Mouse (Mus musculus) heart, postnatal 0 days (tissue): ENCODE data around the gene Cep72. TPM values are rescaled to one million over a fixed set of nuclear protein-coding genes. Genes with fewer than 3 reads are reported as not detected.
"Not testable (repeated sequence)": the region's sequence is repeated elsewhere in the genome, so short reads cannot be mapped to it uniquely, and the experiment has no call there.

ENCODE experiments used
- ATAC-seq: fragments of 200-750 bp; cut with Nextera tagmentation; 2 replicates; pipeline ENCODE4 v1.8.0; 2017; ENCODE audit warnings: low read depth, moderate number of reproducible peaks, moderate library complexity; ENCODE audit not compliant: insufficient read depth
- DNase-seq: peaks from one replicate; pipeline ENCODE4 v3.0.0-alpha.2; 2016; ENCODE audit warnings: low spot score
- H3K27ac ChIP-seq: fragments of 300-500 bp; sonication (generic); 2 replicates; pipeline ENCODE4 v1.5.1; 2014; ENCODE audit warnings: low read depth, mild to moderate bottlenecking
- H3K27me3 ChIP-seq: fragments of 300-500 bp; sonication (generic); 2 replicates; pipeline ENCODE4 v1.6.1; 2014; ENCODE audit warnings: low read length, mixed read lengths; ENCODE audit not compliant: control insufficient read depth, insufficient read depth
- H3K36me3 ChIP-seq: fragments of 300-500 bp; sonication (generic); replicated peaks from 2 replicates; pipeline ENCODE4 v1.6.1; 2014; ENCODE audit warnings: low read length, mixed read lengths; ENCODE audit not compliant: control insufficient read depth, insufficient read depth
- H3K4me1 ChIP-seq: fragments of 300-500 bp; sonication (generic); 2 replicates; pipeline ENCODE4 v1.6.1; 2014; ENCODE audit warnings: antibody characterized with exemption; ENCODE audit not compliant: control insufficient read depth, insufficient read depth
- H3K4me2 ChIP-seq: fragments of 300-500 bp; sonication (generic); 2 replicates; pipeline ENCODE4 v1.6.1; 2014; ENCODE audit warnings: low read depth, mild to moderate bottlenecking, low read length, moderate library complexity
- H3K4me3 ChIP-seq: fragments of 300-500 bp; sonication (generic); 2 replicates; pipeline ENCODE4 v1.5.1; 2014; ENCODE audit warnings: low read depth, low read length
- H3K9ac ChIP-seq: fragments of 300-500 bp; sonication (generic); replicated peaks from 2 replicates; pipeline ENCODE4 v1.6.1; 2014; ENCODE audit warnings: low read depth, low read length, mixed read lengths
- H3K9me3 ChIP-seq: fragments of 300-500 bp; sonication (generic); replicated peaks from 2 replicates; pipeline ENCODE4 v1.6.1; 2016; ENCODE audit warnings: low read length; ENCODE audit not compliant: control insufficient read depth
- CTCF ChIP-seq: IDR thresholded peaks from 2 replicates; pipeline ENCODE4 v1.5.1; 2016; ENCODE audit warnings: antibody characterized with exemption, control low read depth, low read depth
- EP300 ChIP-seq: IDR thresholded peaks from 2 replicates; pipeline ENCODE4 v1.6.1; 2016; ENCODE audit warnings: antibody characterized with exemption, low read depth
- WGBS: fragments of 180-500 bp; shearing (Covaris S2); extraction: QIAGEN DNeasy Blood & Tissue Kit; methylation state at CpG from one replicate; pipeline ENCODE4 v1.1.7; 2014; 5-methylcytosine and 5-hydroxymethylcytosine counted together
- polyA plus RNA-seq: library from polyadenylated mRNA; unstranded; fragments of >200 nt; fragmentation: Nextera tagmentation; extraction: Ambion mirVana; gene quantifications from 2 replicates; pipeline ENCODE4 v1.2.1, GENCODE M21; 2015
- total RNA-seq: library from RNA; depleted of rRNA; stranded (reverse); fragments of >200 nt; gene quantifications from 2 replicates; pipeline ENCODE4 v1.2.3, GENCODE M21; 2014; ENCODE audit warnings: low replicate concordance

Cep72 gene
- total and polyA plus RNA-seq, 2 experiments from 2014 or later = 3.9 to 4.5 TPM

DNA sequence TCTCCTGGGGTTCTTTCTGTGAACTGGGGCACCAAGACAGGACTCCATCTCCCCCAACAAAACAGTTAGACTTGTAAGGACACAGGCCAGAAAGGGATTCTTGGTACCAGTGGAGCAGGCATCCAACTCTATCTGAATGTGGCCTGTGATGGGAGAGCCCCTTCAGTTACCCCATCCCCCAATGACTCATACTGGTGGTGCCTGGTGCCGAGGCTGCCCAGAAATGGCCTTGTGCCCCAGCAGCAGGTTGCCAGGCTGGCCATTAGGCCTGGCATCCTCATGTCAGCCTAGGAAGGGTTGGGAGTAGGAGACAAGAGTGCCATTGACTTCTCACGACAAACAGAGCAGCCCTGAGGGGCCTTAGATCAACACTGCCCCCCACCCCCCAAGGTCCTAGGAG, 34.0 kb downstream of the Cep72 start:
- 58% methylated on average over 2 of the region's 2 CpGs for WGBS
- H3K4me2 ChIP-seq = no peak overlapping the region
- no peak overlapping the region for H3K9ac ChIP-seq
- H3K36me3 ChIP-seq = peaks cover 30% of the 10 kb centered on the region
- no peak overlapping the region for H3K4me3 ChIP-seq
- no peak overlapping the region for H3K27ac ChIP-seq
- DNase-seq (no peak), ATAC-seq (no peak)
- no peaks in the 10 kb centered on the region for H3K9me3 ChIP-seq
- H3K4me1 ChIP-seq = peaks cover 18% of the 10 kb centered on the region
- H3K27me3 ChIP-seq = no peaks in the 10 kb centered on the region
- no peak for TF ChIP-seq CTCF
- no peak for TF ChIP-seq EP300

DNA sequence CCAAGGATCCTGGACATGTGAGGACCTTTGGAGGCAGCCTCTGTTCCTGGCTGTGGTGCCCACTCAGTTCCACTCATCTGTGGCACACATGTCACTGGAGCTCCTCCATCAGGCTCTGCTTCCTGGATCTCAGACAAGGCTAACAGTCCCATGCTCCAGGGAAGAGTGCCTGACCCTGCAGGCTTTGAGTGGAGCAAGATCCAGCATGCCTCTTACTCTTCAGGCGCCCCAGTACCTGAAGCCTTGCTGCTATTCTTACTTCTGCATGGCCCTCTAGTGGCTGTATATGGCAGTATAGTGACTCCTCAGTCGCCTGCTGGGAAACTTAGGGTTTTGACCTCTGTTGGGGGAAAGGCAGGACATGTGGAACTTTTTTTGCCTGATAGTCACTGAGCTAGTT, 35.9 kb downstream of the Cep72 start:
- DNase-seq = peak; percentile 67
- no peak overlapping the region for H3K9ac ChIP-seq
- H3K27ac ChIP-seq = peak overlapping the region; percentile 66
- H3K27me3 ChIP-seq = no peaks in the 10 kb centered on the region
- H3K4me3 ChIP-seq = no peak overlapping the region
- WGBS = 17% methylated on average over 2 of the region's 2 CpGs
- no peaks in the 10 kb centered on the region for H3K9me3 ChIP-seq
- TF ChIP-seq EP300 = no peak
- TF ChIP-seq CTCF = peak; percentile 80
- H3K4me1 ChIP-seq = peaks cover 18% of the 10 kb centered on the region
- ATAC-seq = peak; percentile 76
- peaks cover 11% of the 10 kb centered on the region for H3K36me3 ChIP-seq
- no peak overlapping the region for H3K4me2 ChIP-seq

DNA sequence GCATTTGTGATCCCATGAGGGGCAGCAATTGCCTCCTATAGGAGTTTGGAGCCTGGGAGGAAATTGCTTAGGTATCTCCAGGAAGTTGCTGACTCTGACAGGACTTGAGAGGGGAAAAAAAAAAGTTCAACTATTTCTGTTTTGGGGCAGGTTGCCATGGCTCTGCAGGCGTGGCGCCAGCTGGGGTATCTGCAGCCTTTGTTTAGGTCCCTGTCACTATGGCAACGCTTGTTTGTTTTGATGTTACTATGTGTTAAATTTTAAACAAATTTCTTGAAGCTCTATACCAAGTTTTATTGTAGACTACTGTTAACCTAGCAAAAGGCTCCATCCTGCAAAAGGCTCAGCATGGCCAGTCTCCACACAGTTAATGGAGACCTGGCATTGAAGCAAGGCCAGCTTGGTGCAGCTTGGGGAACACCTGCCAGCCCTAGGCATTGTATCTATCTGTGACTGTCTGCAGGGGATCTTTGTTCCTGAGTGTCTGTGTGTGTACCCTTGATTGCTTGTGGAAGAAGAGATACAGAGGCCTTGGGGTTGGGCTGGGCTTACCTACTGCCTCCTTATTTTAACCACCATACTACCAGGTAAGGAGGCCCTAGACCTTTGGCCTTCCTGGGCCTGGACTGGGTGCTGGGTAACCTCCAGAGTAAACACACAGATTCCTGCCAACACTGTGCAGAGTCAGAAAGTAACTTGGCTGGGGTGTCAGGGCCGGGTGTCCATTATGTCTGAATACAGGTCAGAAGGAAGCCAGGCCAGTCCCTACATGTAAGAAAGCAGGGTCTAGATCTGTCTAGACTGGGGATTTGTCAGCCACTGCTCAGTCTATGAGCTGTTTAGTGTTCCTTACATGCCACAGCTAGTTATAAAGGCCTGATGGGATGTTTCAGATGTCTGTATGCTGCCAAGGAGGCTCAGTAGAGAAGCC, 36.7 kb downstream of the Cep72 start:
- no peaks in the 10 kb centered on the region for H3K27me3 ChIP-seq
- DNase-seq (peak; percentile 57), ATAC-seq (peak; percentile 32)
- TF ChIP-seq CTCF (no peak), EP300 (no peak)
- H3K4me1 ChIP-seq = peaks cover 18% of the 10 kb centered on the region
- no peak overlapping the region for H3K9ac ChIP-seq
- peak overlapping the region; percentile 66 for H3K27ac ChIP-seq
- WGBS = 43% methylated on average over 4 of the region's 4 CpGs
- H3K4me2 ChIP-seq = no peak overlapping the region
- no peak overlapping the region for H3K4me3 ChIP-seq
- H3K36me3 ChIP-seq = peaks cover 6% of the 10 kb centered on the region; the same call in 1 of the 2 replicates
- no peaks in the 10 kb centered on the region for H3K9me3 ChIP-seq

DNA sequence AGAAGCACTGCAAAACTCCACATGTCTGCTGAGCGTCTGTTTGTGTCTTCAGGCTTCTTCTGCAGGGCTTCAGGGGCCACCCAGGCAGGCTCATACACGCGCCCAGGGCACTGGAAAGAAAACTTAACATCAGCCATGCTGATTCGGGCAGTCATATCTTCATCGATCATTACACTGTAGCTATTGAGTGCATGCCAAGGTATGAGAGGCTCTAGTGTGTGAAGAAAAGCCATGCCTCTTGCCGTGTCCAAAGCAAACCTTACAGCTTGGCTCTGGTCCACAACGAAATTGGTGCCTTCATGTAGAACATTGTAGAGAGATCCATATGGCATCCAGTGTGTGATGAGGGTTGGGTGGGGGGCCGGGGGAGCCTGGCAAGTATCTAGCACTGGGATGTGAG, 43.1 kb downstream of the Cep72 start:
- not testable (repeated sequence) for H3K9me3 ChIP-seq, DNase-seq, H3K36me3 ChIP-seq, H3K27ac ChIP-seq, H3K9ac ChIP-seq, H3K4me3 ChIP-seq, H3K27me3 ChIP-seq, H3K4me1 ChIP-seq, ATAC-seq, H3K4me2 ChIP-seq
- WGBS = 62% methylated on average over 8 of the region's 8 CpGs

DNA sequence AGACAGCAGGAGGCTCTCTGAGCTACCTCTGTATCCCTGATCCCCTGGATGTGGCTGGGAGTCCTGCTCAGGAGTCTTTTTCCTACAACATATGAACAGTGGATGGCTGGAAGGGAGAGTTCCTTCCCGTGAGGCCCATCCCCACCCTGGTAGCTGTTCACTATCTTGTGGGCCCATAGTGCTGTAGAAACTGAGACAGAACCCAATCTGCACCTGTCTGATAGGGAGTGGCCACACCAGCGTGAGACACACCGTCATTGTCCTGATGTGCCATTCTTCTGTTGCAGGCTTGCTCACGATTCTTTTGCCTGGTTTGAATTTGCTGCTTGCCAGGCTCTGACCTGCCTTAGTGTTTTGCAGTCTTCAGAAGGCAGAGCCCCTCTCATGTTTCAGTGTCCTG, 44.7 kb downstream of the Cep72 start:
- 74% methylated on average over 4 of the region's 4 CpGs for WGBS
- TF ChIP-seq CTCF (no peak), EP300 (no peak)
- Histone ChIP-seq H3K36me3 (no peaks in the 10 kb centered on the region), H3K27ac (no peak overlapping the region), H3K9me3 (no peaks in the 10 kb centered on the region), H3K4me3 (no peak overlapping the region), H3K27me3 (no peaks in the 10 kb centered on the region), H3K4me2 (no peak overlapping the region), H3K9ac (no peak overlapping the region), H3K4me1 (peaks cover 3% of the 10 kb centered on the region; the same call in 1 of the 2 replicates)
- ATAC-seq (no peak), DNase-seq (no peak)
